Mouse (Mus musculus) embryonic facial prominence, embryonic 11.5 days (tissue): ENCODE measurements at regions not wholly inside any gene's neighbourhood (a gene's known extent, or its start where the extent isn't known, plus 50 kb on each side); places are given as distances from the start of the nearest gene placed in this dataset.

ENCODE experiments used
- ATAC-seq: fragments of 200-750 bp; cut with Nextera tagmentation; replicated peaks from 2 replicates; pipeline ENCODE4 v1.8.0; 2017; ENCODE audit warnings: low read depth; ENCODE audit not compliant: insufficient number of reproducible peaks, low FRiP score, low TSS enrichment
- DNase-seq: peaks from one replicate; pipeline ENCODE4 v3.0.0-alpha.2; 2015; ENCODE audit warnings: low spot score
- H3K27ac ChIP-seq: fragments of 300-500 bp; sonication (generic); replicated peaks from 2 replicates; pipeline ENCODE4 v1.5.1; 2014; ENCODE audit warnings: mild to moderate bottlenecking, low read depth, low read length, control low read depth
- H3K27me3 ChIP-seq: fragments of 300-500 bp; sonication (generic); 2 replicates; pipeline ENCODE4 v1.6.1; 2014; ENCODE audit warnings: mild to moderate bottlenecking, low read length, moderate library complexity, mixed read lengths; ENCODE audit not compliant: control insufficient read depth, insufficient read depth
- H3K36me3 ChIP-seq: fragments of 300-500 bp; sonication (generic); replicated peaks from 2 replicates; pipeline ENCODE4 v1.6.1; 2014; ENCODE audit warnings: low read depth, mild to moderate bottlenecking, low read length, moderate library complexity, mixed read lengths; ENCODE audit not compliant: control insufficient read depth, insufficient read depth
- H3K4me1 ChIP-seq: fragments of 300-500 bp; sonication (generic); 2 replicates; pipeline ENCODE4 v1.6.1; 2014; ENCODE audit warnings: low read length, mixed read lengths; ENCODE audit not compliant: control insufficient read depth, insufficient read depth
- H3K4me2 ChIP-seq: fragments of 300-500 bp; sonication (generic); 2 replicates; pipeline ENCODE4 v1.6.1; 2014; ENCODE audit warnings: low read depth, mild to moderate bottlenecking, control low read depth, low read length, moderate library complexity
- H3K4me3 ChIP-seq: fragments of 300-500 bp; sonication (generic); 2 replicates; pipeline ENCODE4 v1.5.1; 2014; ENCODE audit warnings: low read depth, low read length, control low read depth
- H3K9ac ChIP-seq: fragments of 300-500 bp; sonication (generic); replicated peaks from 2 replicates; pipeline ENCODE4 v1.6.1; 2014; ENCODE audit warnings: mild to moderate bottlenecking, control low read depth, low read length
- H3K9me3 ChIP-seq: fragments of 300-500 bp; sonication (generic); replicated peaks from 2 replicates; pipeline ENCODE4 v1.6.1; 2016; ENCODE audit warnings: mild to moderate bottlenecking, low read length, inconsistent platforms, mixed read lengths; ENCODE audit not compliant: control insufficient read depth
- WGBS: fragments of 180-500 bp; shearing (Covaris S2); extraction: QIAGEN DNeasy Blood & Tissue Kit; methylation state at CpG from one replicate; pipeline ENCODE4 v1.1.7; 2014; 5-methylcytosine and 5-hydroxymethylcytosine counted together

DNA sequence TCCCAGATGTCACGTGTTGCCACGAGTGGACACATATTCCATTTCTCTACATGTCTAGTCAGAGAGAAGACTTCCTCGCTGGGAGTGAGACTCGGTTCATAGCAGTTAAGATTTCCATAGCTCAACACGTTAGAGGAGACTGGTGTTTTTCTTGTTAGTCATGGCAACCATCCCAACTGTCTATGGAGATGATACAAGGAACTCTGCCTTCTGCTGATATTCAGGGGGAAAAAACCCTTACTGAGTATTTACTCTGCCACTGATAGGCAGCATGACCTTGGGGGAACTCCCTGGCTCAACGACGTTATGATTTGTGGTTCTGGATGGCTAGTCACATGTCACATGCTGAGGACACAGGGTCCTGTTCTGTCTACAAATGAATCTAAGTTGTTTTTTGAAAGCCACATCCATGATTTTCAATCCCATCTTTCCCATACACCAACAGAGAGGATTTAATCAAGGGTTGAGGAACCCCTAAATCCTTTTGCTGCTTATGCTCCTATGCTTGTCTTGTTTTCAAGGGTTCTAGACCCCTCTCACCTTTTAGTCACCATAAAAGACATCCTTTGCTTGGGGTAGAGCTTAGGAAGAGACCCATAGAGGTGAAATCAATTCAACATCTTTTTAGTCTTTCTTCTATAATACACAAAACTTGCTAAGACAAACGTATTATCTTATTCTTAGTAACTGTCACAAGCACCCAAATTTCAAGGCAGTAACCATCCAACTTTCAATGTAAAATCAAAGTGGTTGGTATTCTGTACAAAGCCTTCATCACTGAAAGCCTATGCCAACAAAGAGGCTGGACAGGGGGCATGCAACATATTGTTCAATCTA, 50.2 kb upstream of the Adtrp start:
- H3K9me3 ChIP-seq: no peaks in the 10 kb centered on the region
- WGBS: 89% methylated on average over 8 of the region's 8 CpGs
- ATAC-seq: no peak
- H3K4me1 ChIP-seq: no peaks in the 10 kb centered on the region
- H3K27ac ChIP-seq: no peak overlapping the region
- H3K36me3 ChIP-seq: no peaks in the 10 kb centered on the region
- H3K4me3 ChIP-seq: no peak overlapping the region
- no peak for DNase-seq
- no peak overlapping the region for H3K4me2 ChIP-seq
- no peaks in the 10 kb centered on the region for H3K27me3 ChIP-seq
- H3K9ac ChIP-seq: no peak overlapping the region
